Mouse (Mus musculus) cerebellum, adult 11-12 months (tissue): Measurements from ENCODE around the gene Popdc3.
"Not testable (repeated sequence)": the region's sequence is repeated elsewhere in the genome, so short reads cannot be mapped to it uniquely, and the experiment has no call there.

Experiments used
- DNase-seq: peaks from one replicate; pipeline ENCODE4 v3.0.0; 2022

The Popdc3 gene

DNA sequence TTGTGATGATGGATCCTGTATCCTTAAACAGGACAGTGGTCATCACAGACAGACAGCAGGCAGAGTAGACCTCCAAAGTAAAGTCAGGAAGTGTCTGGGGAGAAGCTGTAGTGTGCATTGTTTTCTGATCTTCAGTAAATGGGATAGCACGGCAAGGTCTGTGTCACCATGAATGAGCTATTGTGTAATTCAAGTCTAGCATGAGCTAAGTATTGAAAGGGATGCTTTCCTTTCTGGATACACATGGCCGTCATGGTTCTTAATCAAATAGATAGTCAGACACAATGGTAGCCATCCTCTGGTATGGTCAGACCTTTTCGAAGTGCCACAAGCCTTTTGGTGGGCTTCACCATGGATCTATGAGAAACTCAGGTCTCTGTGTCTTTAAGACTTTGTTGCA, 142.4 kb downstream of the Popdc3 start:
- no peak for DNase-seq

DNA sequence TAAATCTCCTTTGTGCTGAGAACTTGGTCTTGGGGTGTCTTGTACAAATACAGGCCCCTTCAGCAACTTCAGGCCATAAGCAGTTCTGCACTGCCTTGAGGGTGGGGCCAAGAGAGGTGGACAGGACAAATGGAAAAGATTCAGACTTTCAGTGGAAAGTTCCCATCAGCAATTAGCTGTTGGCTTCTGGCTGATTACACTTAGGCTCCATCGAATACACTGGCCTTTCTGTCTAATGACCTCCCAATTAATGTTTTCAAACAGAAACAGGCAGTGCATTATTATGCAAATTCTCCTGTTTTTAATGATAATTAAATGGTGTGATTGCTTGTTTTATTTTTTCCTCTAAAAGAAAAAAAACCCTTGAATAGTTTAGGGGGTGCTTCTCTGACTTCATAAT, 146.3 kb downstream of the Popdc3 start:
- no peak for DNase-seq

DNA sequence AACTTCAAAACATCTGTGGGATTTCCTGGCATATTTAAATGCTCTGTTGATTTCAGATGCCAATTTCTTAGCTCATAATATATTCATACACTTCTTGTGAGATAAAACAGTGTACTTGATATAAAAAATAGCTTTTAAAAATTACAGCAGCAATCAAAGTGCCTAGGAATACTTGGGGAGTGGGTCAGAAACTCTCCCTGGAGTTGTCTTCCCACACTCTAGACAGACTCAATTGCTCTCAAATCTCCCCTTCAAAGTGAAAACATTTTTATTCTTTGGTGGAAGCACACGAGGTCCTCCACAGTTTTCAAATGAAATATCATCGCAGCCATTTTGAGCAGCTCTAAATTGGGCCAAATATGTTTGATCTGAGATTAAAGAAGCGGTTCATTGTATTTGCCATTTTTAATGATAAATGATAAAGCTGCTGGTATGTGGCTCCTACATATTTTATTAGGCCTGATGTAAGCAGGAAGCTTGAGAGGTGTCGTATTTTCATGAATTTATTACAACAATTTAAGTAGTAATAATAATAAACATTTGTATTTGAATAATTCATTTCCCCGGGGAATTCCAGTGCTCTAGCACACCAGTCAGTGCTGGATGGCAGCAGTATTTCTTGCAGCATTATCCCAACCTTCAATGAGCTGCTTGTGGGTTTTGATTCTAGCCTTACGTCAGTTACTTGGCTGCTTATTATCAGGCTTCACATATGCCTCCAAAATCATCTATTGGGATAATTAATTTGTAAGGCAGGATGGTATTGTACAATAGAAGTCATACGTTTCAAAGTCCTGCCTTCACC, 150.5 kb downstream of the Popdc3 start:
- DNase-seq = no peak

DNA sequence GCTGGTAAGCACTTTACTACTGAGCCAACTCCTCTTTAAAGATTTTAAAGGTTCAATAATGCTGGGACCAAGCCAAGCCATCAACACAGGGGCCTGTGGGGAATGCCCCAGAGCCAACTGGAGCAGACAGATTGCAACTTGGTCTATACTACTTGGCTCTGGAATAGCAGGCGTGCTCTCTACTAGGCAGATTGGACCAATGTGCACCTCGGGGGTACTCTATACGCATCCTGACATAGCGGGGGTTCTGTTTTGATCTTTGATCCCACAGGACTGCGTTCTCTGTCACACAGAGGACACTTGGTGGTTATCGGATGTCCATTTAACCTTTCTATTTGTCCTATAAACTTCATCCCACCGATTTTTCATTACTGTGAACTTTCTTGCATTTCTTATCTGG, 157.0 kb downstream of the Popdc3 start:
- DNase-seq = no peak

DNA sequence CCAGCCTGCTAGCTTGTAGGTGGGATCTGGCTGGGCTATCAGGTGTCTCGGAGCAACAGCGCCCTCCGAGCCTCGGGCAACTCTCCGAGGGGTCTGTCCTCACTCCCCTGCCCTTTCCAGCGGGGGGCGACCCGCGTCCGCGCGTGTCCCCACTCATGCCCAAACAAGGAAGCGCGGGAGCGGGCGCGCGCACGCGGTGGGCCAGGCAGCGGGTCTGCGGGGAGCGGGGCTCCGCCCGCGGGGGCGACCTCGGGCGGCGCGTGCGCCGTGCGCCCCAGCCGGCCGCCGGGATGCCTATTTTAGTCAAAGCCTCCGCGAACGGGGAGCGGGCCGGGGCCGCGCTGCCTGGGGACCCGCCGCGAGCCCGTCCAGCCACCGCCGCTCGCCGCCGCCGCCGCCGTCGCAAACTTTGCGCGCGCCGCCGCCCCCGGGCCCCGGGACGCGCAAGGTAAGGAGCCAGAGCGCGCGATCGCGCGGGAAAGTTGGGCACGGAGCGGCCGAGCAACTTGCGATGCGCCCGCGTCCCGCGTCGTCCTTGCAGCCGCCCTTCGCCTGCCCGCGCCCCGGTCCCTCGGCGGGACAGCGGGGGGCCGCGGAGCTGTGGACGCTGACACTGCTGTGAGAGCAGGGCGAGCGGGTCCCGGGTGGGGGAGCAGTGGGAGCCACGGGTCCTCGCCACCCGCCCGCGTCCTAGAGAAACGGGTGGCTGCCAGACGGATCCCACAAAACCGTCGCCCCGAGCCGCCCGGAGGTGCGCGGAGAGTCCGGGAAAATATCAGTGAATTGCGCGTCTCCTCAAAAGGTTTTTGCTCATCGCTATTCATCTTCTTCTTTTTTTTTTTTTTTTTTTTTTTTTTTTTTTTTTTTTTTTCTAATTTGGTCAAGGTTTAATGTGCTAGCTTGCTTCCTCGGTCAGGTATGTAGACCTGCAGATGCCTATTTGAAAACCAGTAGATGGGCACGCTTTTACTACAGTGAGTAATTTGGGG, 157.8 kb downstream of the Popdc3 start, which contains the start of gene Bves:
Bves (plus strand) TSS at position 339 of the 989 bp plus-strand sequence.
- DNase-seq = no peak

DNA sequence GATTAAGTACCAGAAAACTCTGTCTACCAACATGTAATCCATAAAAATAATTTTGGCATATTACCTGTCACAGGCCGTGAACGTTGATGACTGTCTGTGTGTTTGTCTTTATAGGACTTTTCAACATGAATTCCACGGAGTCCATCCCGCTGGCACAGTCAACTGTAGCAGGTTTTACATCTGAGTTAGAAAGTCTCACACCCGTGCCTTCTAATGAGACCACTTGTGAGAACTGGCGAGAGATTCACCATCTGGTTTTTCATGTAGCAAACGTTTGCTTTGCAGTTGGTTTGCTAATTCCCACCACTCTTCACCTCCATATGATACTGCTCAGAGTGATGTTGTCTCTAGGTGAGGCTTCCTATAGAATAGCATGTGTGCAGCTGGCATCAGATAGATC, 161.2 kb downstream of the Popdc3 start:
- no peak for DNase-seq

DNA sequence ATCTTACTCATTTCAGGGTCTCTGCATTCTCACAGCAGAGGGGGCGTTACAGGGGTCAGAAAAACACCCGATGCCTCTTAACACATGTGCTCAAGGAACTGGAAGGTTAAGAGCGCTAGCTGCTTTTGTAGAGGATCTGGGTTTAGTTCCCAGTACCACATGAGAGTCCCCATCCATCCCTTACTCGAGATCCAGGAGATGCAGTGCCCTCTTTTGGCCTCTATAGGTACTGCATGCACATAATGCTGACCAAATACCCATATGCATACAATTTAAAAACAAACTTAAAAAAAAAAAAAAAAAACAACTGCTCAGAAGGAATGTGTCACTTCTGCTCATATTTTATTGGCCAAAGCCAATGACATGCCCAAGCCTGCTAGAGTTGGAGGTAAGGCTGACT, 166.5 kb downstream of the Popdc3 start:
- no peak for DNase-seq

DNA sequence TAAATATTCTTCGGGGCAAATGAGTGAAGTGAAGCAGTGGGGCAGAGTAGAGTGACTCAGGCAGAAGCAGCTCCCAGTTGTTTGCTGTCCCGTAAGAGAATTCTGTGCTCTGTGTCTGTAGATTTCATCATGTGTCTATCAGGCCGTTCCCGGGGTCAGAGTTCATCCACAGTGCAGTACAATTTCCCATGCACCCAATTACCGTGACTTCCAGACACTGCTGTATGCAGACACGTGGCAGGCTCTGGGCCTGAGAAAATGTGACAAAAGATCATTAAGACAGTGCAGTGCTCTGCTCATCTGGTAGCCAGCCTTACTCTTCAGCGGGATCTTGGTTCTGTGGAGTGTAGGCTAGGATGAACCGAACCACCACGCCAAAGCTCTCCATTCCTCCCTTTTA, 167.3 kb downstream of the Popdc3 start:
- no peak for DNase-seq

DNA sequence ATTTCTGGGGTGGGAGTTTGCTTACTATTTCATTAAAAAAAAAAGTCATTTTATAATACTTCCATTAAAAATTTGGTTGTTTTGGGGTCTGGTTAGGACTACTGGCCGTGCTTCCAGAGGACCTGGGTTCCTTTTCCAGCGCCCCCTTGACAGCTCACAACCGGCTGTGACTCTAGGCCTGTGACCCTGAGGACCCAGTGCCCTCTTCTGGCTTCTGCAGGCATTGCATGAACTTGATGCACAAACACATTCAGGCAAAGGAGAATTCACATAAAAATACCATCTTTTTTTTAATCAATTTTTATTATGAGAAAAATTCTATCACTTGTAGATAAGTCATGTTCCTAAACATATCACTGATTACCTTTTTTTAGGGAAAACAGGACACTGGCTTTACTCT, 170.2 kb downstream of the Popdc3 start:
- not testable (repeated sequence) for DNase-seq

DNA sequence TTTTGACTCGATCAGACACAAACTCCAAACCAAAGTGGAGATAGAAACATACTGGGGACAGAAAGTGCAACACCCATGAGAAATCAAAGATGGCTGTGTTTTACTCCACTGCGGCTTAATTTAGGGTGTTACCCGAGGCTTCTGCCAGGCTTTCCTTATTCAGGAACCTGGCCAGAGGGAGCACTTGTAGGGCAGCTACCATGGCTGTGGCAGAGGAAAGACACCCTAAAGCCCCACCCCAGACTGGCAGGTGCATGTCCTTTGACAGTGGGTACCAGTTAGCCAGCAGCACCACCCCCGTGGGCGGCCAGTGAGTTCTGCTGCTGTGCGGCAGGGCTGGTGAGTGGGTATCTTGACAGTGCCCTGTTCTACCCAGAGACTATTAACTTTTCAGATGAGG, 178.2 kb downstream of the Popdc3 start:
- no peak for DNase-seq

DNA sequence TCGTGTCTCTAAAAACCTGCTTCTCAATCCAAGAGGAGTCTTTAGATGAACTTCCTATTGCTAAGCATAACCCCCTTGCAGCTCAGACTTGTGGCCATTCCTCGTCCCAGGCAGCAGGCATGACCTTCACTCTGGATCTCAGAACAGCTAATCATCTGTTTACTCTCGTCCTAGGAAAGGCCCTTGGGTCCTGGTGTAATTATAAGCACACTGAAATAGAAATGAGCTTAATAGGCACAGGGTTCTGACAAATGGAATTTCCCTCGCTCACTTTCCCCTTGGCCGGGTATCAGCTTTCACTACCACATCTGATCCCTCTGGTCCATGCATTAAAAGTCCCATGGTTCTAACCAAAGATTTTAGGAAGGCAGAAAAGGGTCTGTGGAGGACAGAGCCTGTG, 185.5 kb downstream of the Popdc3 start:
- DNase-seq = no peak

DNA sequence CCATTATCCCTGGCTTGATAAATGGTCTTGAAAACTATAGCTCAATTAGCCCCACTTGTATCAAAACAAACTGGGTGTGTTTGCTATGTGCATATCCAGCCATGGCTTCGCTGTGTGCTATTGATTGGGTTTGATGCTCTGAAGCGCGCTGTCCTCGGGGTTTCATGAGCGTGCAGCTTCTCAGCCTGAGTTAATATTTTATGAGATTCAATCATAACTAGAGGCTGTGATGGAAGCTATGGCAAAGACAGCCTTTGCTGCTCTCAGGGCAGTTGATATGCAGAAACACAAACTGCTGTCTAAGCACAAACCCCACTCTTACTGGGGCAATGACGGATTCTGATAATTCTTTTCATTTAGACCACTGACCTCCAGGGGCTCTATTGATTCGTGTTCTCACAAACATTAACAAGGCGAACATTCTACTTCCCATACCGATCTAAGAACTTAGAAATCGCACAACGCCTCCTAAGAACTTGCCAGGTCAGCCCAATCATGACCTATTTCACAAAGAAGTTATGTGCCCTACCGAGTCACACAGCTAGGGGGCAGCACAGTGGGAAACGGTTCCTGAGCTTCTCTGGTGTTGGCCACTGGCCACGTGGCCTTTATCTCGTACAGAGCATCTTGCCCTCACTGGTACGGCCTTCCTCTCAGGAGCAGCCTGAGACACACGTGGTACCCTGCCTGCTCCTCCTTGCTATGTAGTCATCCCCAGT, 189.2 kb downstream of the Popdc3 start:
- DNase-seq = no peak
